Mouse (Mus musculus): ENCODE measurements around the gene Dner.

Gene Dner

GRCm38 (mm10) chr1:84695517-84696411, at the start of gene Dner:
Dner (minus strand) TSS chr1:84696221.
- DNase-seq = peak; percentile 47 to 74

- no peak for DNase-seq
Measured at GRCm38 (mm10) chr1:84742156-84742555, 46.1 kb upstream of the Dner start.

DNA sequence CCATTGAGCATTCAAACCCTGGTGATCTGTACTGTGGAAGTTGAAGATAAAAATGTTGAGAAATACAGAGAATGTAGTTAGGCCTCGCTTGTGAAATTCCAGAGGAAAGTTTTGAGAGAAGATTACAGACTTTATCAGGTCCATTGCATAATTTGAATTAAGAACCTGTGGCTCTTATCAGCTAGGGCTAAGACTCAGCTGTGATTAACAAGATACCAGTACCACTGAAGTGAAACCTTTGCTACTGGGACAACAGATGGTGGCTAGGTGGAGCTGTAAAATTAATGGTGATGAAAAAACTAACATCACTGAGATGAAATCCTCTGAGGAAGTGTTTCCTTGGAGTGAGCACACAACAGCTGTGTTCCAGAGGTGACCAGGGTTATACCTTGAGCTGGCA, 44.1 kb upstream of the Dner start:
- no peak for DNase-seq

DNA sequence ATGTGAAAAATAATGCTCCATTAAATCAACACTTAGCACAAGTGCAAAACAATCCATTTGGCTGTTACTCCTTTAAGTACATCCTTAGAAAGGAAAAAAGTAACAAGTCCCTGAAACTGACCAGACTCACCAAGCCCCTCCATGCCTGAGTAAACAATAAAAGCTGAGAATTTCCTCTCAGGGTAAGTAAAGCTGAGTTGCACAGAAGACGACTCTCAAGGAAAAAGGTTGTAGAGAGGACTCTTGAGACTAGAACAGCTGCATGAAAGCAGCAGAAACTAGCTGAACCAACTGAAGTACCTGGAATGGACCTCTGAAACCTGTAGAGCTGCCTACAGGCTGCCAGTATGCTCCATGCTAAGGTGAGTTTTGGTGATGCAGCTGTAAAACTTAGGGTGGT, 41.1 kb upstream of the Dner start:
- DNase-seq = no peak

DNA sequence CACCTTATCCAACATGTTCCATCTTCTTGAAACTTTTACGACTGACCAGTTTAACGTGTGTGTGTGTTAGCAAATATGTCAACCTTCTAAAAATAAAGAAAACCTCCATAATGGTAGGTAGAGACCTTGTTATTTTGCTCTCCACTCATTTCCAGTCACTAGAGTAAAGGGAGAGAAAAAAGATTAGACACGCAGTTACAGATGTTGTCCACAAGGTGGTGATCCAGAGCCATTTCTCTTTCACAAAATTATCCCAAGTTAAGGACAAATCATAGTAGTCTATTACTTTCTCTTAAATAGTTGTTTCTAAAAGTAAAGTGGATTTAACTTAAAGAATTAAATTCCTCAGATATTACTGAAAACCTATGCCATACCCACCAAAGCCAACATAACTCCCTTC, 37.8 kb upstream of the Dner start:
- no peak for DNase-seq

GRCm38 (mm10) chr1:84731763-84732162, 35.7 kb upstream of the Dner start:
- no peak for DNase-seq

DNA sequence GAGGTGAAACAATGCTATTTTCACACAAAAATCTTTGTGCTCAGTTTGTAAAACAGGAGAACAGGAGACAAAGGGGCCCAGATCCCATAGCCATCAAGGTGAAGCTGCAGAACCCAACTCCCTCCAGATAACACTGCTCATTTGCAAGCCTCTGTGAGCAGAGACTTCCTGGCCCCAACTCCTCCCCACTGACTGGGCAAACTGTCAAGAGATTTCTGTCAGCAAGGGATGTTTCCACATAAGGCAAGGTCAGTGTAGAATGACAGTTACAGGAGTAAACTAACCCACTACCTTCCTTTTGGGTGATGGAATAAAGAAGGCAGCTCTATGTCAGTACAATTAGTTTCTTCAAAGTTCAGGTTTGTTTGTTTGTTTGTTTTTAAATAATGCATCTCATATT, 26.8 kb upstream of the Dner start:
- DNase-seq = no peak

- DNase-seq = no peak
Measured at GRCm38 (mm10) chr1:84722371-84722770, 26.4 kb upstream of the Dner start.

DNA sequence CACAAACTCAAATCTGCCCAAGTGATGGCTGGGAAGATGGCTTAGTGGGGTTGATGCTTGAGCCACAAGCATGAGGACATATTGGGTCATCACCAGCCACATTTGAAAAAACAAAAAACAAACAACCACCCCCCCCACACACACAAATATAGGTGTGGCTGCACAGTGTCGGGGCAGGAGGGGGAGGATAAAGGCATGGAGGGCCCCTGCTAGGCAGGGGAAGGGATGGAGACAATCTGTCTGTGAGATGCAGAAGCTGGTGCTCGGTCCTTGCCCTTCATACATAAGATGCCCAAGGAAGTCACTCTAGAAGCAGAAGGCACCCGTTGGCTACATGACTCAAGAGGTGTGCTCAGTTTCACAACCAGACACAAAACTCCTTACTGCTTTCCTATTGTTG, 25.9 kb upstream of the Dner start:
- DNase-seq = no peak

DNA sequence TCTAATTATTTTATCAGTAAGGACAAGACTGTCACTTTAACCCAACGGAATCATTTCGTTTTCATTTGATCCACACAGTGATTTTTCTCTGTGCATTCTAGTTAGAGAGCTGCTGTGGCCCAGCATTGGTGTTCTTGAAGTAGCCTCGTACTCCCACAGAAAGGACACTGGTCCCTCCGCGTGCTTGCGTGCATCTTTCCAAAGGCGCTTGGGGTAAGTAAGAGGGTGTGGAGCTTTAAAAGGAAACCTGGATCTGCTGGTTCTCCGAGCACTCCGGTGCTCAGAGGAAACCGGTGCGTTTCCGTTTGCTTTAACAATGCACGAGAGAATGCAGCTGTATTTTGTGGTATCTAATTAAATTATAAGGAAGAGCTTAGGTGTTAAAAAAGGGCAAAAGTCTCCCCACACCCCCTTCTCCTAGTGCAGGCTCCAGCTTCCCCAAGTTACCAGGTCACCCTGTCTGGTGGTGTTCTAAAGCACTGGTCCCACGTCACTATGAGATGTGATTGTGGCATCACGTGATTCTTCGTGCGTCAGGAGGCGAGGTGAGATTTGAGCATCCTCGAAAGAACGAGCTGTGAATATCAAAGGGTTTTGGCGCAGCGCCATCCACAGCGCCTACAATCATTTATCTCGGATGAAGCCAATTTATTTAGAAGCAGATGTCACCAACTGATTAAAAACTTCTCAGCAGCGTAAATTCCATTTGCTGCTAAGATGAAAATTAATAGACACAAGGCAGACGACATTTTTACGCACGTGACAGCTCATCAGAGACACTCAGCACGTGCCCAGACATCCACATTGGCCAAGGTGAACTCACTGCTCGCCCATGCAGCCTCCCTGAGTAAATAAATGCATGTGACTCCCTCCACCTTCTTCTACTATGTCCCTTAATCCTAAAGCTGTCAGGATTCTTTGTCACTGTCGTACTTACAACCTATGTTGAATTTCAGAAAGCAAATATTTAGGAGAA, 14.1 kb upstream of the Dner start:
- DNase-seq = no peak

GRCm38 (mm10) chr1:84709406-84709805, 13.4 kb upstream of the Dner start:
- DNase-seq = no peak

- DNase-seq = no peak
Measured at GRCm38 (mm10) chr1:84700254-84700653, 4.2 kb upstream of the Dner start.

GRCm38 (mm10) chr1:84697136-84697535, 1.1 kb upstream of the Dner start:
- peak in 1 of 2 experiments; percentile 26 for DNase-seq

DNA sequence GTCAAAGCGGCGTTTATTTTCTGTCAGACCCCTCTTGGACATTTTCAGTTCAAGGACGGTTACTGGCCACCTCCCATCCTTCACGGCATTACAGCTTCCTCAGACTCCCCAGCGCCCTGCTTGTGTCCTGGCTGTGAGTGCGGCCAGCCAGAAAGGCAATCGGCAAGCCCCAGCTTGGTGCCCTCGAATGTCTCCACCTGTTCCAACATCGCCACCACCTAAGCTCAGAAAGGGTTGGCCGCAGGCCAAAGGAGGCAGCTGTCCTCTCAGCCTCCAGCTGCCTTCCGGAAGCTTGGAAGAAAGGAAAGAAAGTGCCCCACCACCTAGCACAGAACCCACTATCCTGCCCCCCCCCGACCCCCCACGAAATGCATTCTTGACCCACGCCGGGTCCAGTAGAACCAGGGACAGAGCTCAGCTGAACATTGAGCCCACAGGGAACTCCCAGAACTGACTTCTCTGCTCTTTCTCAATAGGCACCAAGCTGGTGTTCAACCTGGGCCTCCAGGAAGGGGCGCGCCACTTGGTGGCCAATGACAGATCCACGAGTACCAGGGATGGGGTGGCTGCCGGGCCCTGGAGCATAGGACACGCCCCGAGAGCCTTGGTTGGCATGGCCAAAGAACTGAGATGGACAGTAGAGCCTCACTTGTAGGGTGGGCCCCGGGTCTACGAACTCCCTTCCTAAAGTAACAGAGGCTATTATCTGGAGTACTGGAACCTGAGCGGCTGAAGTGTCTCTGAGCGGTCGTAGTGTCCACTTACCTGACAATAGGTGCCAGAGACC, 1.1 kb downstream of the Dner start:
- DNase-seq = no peak

DNA sequence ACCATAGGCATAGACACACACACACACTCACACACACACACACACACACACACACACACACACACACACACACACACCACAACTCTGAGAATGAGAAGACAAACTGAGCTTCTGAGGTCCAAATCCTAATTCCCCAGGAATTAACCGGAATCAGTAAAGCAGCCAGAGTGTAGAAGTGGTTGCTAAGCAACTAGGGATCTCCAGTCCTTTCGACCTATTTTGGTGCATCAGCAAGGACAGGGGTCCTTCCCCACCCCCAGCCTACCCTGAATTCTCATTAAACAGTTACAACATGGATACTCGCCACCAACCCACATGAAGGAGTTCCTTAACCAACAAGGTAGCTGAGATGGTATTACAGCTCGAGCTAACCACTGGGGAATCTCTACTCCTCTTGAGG, 18.1 kb downstream of the Dner start:
- DNase-seq = no peak

- DNase-seq = no peak
Measured at GRCm38 (mm10) chr1:84668100-84668846, 27.7 kb downstream of the Dner start.

DNA sequence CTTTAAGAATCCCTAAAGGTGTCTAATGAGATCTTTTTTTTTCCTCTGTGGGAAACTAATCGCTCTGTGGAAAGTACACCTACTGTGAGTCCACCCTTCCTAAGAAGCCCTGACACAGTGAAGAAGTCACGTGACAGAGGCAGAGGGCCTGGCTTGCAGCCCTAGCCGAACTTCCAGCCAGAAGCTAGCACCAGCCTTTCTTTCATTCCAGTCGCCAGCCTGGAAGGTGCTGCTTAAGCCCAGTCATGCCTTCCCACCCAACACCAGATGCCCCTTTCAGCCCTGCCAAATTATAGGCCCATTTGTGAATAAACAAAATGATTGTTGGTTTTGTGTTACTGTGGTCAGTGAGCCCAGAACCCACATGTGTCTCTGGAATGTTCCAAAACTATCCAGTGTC, 28.4 kb downstream of the Dner start:
- DNase-seq = no peak

GRCm38 (mm10) chr1:84664377-84665118, 31.5 kb downstream of the Dner start:
- no peak for DNase-seq

GRCm38 (mm10) chr1:84646781-84647180, 49.2 kb downstream of the Dner start:
- DNase-seq = no peak

DNA sequence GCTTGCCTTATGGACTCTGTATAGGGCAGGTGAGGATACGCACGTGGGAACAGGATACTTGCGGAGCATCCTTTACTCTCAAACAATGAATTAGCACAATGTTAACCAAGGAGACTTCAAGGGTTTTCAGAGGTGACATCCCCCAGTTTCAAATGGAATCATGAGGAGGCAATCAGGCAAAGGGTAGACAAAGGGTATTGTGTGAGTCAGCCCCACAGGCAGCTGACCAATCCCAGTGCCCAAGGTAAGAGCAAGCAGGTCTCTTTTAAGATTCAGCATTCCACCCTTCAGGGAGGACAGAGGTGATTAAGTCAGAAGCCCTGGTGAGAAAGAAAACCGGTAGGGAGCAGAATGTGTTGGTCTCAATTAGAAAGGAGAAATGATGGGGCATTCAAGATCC, 55.6 kb downstream of the Dner start:
- no peak for DNase-seq

- DNase-seq = no peak
Measured at GRCm38 (mm10) chr1:84636890-84637289, 59.1 kb downstream of the Dner start.

Measured in kidney, adult 8-10 months (tissue).